ENCODE assay signal across 26 mouse cellular contexts in the genomic region with DNA sequence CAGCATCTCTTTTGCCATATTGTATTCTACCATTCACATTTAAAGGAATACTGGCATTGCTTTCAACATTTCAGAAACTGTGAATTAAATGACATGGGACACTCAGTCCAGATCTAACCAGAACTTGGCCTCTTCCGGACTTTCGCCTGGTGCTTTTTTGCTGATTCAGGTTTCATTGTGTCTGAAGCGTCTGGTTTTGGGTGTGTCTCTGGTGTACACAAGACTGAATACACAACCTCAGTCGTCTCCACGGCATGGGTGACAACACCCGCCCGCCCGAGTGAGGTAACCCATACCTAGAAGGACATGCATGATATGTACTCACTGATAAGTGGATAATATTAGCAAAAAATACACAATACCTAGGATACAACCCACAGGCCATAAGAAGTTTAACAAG. TPM values are rescaled to one million over a fixed set of nuclear protein-coding genes. Genes with fewer than 3 reads are reported as not detected.
"Had no signal": no experiment of that assay in that cellular context is flagged by ENCODE, and none has a peak within 500 bp of the region (broad histone marks: within the 10 kb centered on the region; RNA-seq: fewer than 3 reads in every experiment).

No protein-coding gene starts in this region.

- H3K4me3 ChIP-seq: heart, embryonic 10.5 days; heart, embryonic 12.5 days; kidney, embryonic 15.5 days; left cerebral cortex, adult 2 months; limb, embryonic 13.5 days; limb, embryonic 15.5 days; liver, embryonic 12.5 days had no signal

- H3K4me1 ChIP-seq: heart, embryonic 10.5 days; heart, embryonic 12.5 days; limb, embryonic 13.5 days; limb, embryonic 15.5 days; liver, embryonic 12.5 days had no signal

- H3K36me3 ChIP-seq: heart, embryonic 10.5 days; heart, embryonic 12.5 days; kidney, embryonic 15.5 days; limb, embryonic 13.5 days; limb, embryonic 15.5 days; liver, embryonic 12.5 days had no signal

- ATAC-seq: hindbrain, embryonic 16.5 days; inflammation-experienced regulatory T-cells, adult 6 months; intestine, embryonic 16.5 days; liver, embryonic 12.5 days had no signal

- H3K4me2 ChIP-seq: heart, embryonic 12.5 days; hindbrain, embryonic 14.5 days; kidney, embryonic 15.5 days; limb, embryonic 13.5 days; limb, embryonic 15.5 days; liver, embryonic 12.5 days had no signal

- H3K9ac ChIP-seq: heart, embryonic 12.5 days; hindbrain, embryonic 14.5 days; kidney, embryonic 15.5 days; limb, embryonic 13.5 days; limb, embryonic 15.5 days; liver, embryonic 12.5 days; liver, embryonic 14.5 days had no signal

- H3K27me3 ChIP-seq: heart, embryonic 12.5 days; kidney, embryonic 15.5 days; limb, embryonic 15.5 days; liver, embryonic 12.5 days had no signal

- H3K9me3 ChIP-seq: heart, embryonic 10.5 days; heart, embryonic 12.5 days; kidney, embryonic 15.5 days; limb, embryonic 13.5 days; limb, embryonic 15.5 days; liver, embryonic 12.5 days had no signal

- H3K27ac ChIP-seq: heart, embryonic 10.5 days; hindbrain, embryonic 14.5 days; kidney, embryonic 15.5 days; kidney, postnatal 0 days; left cerebral cortex, adult 2 months; limb, embryonic 13.5 days; limb, embryonic 15.5 days; liver, embryonic 12.5 days; liver, embryonic 14.5 days had no signal

- DNase-seq: gastrocnemius, postnatal 14 days; gastrocnemius, postnatal 36 days; heart, adult 18-20 months; heart, postnatal 10 days; heart, postnatal 36 days; kidney, adult 11 months; kidney, adult 2 months; kidney, adult 9 months; kidney, postnatal 14 days; kidney, postnatal 36 days; layer of hippocampus, adult 9-11 months; layer of hippocampus, postnatal 36 days; left cerebral cortex, postnatal 4 days had no signal

RNA-seq across cellular contexts. Expression of a gene that starts 22.0 kb away (rescaled TPM):
- polyA plus RNA-seq: inflammation-experienced regulatory T-cells, adult 6 months had no signal
